Mouse (Mus musculus): ENCODE data around the gene Krt80.

Krt80 gene

GRCm38 (mm10) chr15:101316913-101317813, 52.8 kb downstream of the Krt80 start:
- no peak for DNase-seq (ENCODE audit: low spot score)

DNA sequence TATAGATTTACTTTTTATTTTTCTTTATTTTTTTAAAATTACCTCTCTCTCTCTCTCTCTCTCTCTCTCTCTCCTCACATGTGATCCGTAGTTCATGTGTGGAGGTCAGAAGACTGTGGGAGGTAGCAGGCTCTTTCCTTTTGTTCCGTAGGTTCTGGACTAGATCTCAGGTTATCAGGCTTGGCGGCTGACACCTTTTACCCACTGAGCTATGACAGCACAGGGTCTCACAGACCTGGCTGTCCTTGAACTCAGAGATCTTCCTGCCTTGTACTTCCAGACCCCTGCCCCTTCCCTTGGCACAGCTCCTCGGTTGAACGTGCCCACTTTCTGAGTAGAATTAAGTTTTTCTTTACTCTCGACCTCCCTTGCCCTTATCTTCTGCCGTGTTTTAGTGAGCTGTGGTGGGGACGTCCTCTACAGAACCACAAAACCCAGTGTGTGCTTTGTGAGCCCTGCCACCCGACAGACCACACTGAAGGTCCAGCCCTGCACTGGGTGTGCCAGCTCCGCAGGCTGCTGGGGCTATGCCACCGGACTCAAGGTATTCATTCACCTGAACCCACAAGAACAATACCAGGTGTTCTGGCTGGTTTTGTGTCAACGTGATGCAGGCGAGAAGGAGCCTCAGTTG, 53.6 kb downstream of the Krt80 start:
- DNase-seq (ENCODE audit: low spot score) = no peak

DNA sequence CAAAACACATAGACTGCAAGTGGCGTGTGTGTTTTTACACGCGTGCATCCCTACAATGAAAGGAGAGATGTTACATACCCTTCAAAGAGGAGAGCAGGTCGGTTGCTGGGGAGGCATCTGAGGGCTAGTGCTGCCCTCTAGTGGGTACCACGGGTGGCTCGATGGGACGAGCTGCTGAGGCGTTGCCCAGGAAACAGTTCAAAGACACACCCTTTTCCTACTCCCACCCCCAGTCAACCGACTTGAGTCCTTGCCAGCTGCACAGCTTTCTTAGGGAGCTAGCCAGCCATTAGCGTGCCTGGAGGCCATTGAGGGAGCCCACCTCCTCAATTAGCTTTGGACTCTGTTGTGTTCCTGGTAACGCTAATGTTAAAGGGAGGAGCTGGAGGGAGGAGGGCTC, 54.1 kb downstream of the Krt80 start:
- DNase-seq (ENCODE audit: low spot score) = peak; percentile 86

- no peak for DNase-seq (ENCODE audit: low spot score)
Observed at GRCm38 (mm10) chr15:101315378-101315777, 54.6 kb downstream of the Krt80 start.

DNA sequence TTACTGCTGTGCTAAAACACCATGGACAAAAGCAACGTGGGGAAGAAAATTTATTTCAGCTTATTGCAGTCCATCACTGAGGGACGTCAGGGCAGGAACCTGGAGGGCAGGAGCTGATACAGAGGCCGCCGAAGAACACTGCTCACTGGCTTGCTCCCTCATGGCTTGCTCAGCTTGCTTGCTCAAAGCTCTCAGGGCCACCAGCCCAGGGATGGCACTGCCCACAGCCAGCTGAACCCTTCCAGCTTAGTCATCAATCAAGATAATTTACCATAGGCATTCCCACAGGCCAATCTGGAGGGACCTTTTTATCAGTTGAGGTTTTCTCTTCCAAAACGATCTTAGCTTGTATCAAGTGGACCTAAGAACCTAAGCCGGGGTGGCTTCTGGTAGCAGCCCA, 58.0 kb downstream of the Krt80 start:
- no peak for DNase-seq (ENCODE audit: low spot score)

- DNase-seq (ENCODE audit: low spot score) = no peak
Observed at GRCm38 (mm10) chr15:101311087-101311770, 58.7 kb downstream of the Krt80 start.

DNA sequence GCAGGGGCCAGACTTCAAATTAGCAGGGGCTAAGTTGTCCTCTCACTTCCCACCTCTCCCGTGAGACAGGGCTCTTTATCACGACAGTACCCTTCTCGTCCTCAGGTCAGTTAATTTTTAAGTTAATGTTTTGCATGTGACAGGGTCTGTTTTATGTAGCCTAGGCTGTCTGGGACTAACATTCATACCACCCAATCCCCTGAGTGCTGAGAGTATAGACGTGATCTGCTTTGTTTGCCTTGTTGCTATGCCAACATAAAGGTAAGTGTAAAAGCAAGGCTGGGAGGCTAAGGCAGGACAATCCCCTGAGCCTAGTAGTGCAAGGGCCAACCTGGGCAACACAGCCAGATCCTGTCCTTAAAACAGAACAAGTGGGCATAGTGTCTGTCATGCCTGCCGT, 60.5 kb downstream of the Krt80 start:
- DNase-seq (ENCODE audit: low spot score) = no peak

- DNase-seq (ENCODE audit: low spot score) = no peak
Observed at GRCm38 (mm10) chr15:101308440-101309348, 61.3 kb downstream of the Krt80 start.

GRCm38 (mm10) chr15:101306459-101306858, 63.5 kb downstream of the Krt80 start:
- no peak for DNase-seq (ENCODE audit: low spot score)

DNA sequence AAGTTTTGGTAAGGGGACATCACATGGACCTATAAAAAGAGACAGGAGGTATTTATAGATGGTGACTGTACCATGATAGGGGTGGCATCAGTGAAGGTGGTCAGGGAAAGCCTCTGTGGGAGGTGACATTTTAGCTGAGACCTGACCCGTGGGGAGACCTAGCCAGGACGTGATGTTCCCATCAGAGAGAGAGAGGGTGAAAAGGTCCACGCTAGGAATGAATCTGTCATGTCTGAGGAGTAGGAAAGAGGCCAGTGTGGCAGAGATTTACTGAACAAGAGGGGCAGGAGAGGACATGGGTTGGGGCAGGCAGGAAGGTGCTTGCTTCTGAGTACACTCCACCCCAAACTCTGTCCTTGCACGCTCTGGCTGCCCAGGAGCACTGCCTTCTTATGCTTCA, 66.1 kb downstream of the Krt80 start:
- DNase-seq (ENCODE audit: low spot score) = no peak

DNA sequence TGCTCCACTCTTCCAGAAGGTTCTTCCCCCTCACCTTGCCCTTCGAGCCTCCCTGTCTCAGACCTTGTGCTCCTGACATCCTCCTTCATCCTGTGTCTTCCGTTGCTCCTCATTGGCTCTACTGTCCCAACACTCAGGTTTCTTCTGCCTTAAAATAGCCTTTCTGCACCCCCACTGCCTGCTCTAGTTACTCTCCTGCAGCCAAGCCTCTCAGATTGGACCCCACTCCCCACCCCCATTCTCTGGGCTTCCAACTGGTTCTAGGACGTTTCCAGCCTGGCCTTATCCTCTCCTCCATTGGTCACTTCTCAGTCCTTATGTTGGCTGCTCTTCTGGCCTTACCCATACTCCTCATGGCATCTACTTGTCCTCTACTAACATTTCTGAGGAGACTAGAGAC, 67.8 kb downstream of the Krt80 start:
- DNase-seq (ENCODE audit: low spot score) = no peak

GRCm38 (mm10) chr15:101300128-101300527, 69.8 kb downstream of the Krt80 start:
- DNase-seq (ENCODE audit: low spot score) = no peak

DNA sequence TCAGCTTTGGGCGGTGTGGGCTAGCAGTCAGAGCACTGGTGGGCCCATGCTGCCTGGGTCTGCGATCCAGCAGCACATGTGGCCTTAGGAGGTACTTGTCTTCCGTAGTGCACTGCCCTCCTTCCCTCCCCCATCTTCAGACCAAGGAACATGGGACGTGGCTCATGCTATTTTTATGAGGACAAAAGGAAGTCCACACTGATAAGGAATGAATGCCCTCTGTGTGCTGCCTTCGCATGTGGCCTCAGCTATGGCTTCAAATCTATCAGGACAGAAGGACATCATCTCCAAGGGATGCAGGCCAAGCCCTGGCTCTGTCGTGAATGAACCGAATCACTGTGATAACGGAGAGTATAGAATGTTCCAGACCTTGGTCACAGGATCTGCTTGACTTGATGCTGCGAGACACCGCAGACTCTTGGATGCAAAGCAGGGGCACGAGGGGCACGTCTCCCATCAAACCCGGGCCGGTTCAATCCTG, 70.4 kb downstream of the Krt80 start:
- DNase-seq (ENCODE audit: low spot score) = no peak

GRCm38 (mm10) chr15:101298550-101298949, 71.4 kb downstream of the Krt80 start:
- no peak for DNase-seq (ENCODE audit: low spot score)

DNA sequence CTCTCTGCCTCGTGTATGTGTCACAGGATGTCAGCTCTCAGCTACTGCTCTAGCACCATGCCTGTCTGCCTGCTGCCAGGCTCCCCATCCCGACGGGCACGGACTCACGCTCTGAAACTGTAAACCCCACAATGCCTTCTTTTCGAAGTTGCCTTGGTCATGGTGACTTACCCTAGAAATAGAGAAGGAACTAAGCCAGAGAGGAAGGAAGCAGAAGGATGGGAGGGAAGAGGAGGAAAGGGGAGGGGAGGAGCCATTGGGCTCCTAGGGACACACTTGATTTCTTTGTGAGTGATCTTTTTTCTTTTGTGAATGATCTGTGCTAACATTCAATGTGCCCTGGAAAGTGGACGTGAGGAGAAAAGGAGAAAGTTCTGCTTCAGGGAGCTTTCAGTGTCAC, 72.0 kb downstream of the Krt80 start:
- DNase-seq (ENCODE audit: low spot score) = no peak
